ENCODE assay signal across 8 mouse cellular contexts in genomic region chr11:113174011-113174507, GRCm38 (mm10).
DNase-seq lines count a peak whose midpoint lies in the region; ATAC-seq and TF ChIP-seq lines count a peak whose summit lies in the region.

No protein-coding gene starts in this region.

- no peaks in the 10 kb centered on the region for H3K36me3 ChIP-seq in lung, postnatal 0 days (ENCODE audit: insufficient read depth, low read length)
- H3K36me3 ChIP-seq in forebrain, embryonic 14.5 days (ENCODE audit: control insufficient read depth, insufficient read depth, low read length): no peaks in the 10 kb centered on the region
- no peaks in the 10 kb centered on the region for H3K36me3 ChIP-seq in liver, embryonic 15.5 days (replicated peaks)
- H3K36me3 ChIP-seq in stomach, embryonic 16.5 days (ENCODE audit: control insufficient read depth, insufficient read depth, low read length): no peaks in the 10 kb centered on the region

- no peak overlapping the region for H3K9ac ChIP-seq in lung, postnatal 0 days (replicated peaks; ENCODE audit: low read depth)
- H3K9ac ChIP-seq in forebrain, embryonic 14.5 days (ENCODE audit: low read length): no peak overlapping the region
- no peak overlapping the region for H3K9ac ChIP-seq in liver, embryonic 15.5 days
- no peak overlapping the region for H3K9ac ChIP-seq in stomach, embryonic 16.5 days (ENCODE audit: low read length)

- TF ChIP-seq CTCF in lung, postnatal 0 days (IDR thresholded peaks at IDR 0.05): no peak

- no peak for TF ChIP-seq EP300 in lung, postnatal 0 days (IDR thresholded peaks at IDR 0.05)

- H3K9me3 ChIP-seq in lung, postnatal 0 days (ENCODE audit: low read length): no peaks in the 10 kb centered on the region
- H3K9me3 ChIP-seq in forebrain, embryonic 14.5 days (replicated peaks; ENCODE audit: control insufficient read depth, low read length): no peaks in the 10 kb centered on the region
- no peaks in the 10 kb centered on the region for H3K9me3 ChIP-seq in liver, embryonic 15.5 days (replicated peaks)
- no peaks in the 10 kb centered on the region for H3K9me3 ChIP-seq in stomach, embryonic 16.5 days (replicated peaks; ENCODE audit: control insufficient read depth, low read length)

- DNase-seq in lung, postnatal 0 days (ENCODE audit: low spot score): peak; percentile 42
- no peak for DNase-seq in lung, postnatal 36 days
- peak; percentile 70 for DNase-seq in forebrain, embryonic 14.5 days (ENCODE audit: low spot score)
- no peak for DNase-seq in adrenal gland, postnatal 36 days
- DNase-seq in urinary bladder, postnatal 14 days (ENCODE audit: low spot score): no peak
- DNase-seq in kidney, postnatal 4 days: no peak

- WGBS in lung, postnatal 0 days: 61% methylated on average over 5 of the region's 5 CpGs
- WGBS in forebrain, embryonic 14.5 days: 33% methylated on average over 5 of the region's 5 CpGs
- WGBS in liver, embryonic 15.5 days (ENCODE audit: insufficient replicate concordance): 33% methylated on average over 5 of the region's 5 CpGs
- 60% methylated on average over 5 of the region's 5 CpGs for WGBS in stomach, embryonic 16.5 days

- no peak for ATAC-seq in lung, postnatal 0 days
- ATAC-seq in forebrain, embryonic 14.5 days: no peak
- ATAC-seq in liver, embryonic 15.5 days (ENCODE audit: insufficient read depth): peak; percentile 78
- peak; percentile 12; the same call in 1 of the 2 replicates for ATAC-seq in stomach, embryonic 16.5 days (ENCODE audit: insufficient read depth, low FRiP score)

- no peaks in the 10 kb centered on the region for H3K27me3 ChIP-seq in lung, postnatal 0 days (replicated peaks; ENCODE audit: insufficient read depth, low read length)
- no peaks in the 10 kb centered on the region for H3K27me3 ChIP-seq in forebrain, embryonic 14.5 days (replicated peaks; ENCODE audit: control insufficient read depth, insufficient read depth, low read length)
- no peaks in the 10 kb centered on the region for H3K27me3 ChIP-seq in liver, embryonic 15.5 days
- H3K27me3 ChIP-seq in stomach, embryonic 16.5 days (ENCODE audit: control insufficient read depth, insufficient read depth, low read length): no peaks in the 10 kb centered on the region

- H3K4me2 ChIP-seq in lung, postnatal 0 days (replicated peaks; ENCODE audit: low read depth, low read length): no peak overlapping the region
- H3K4me2 ChIP-seq in forebrain, embryonic 14.5 days (ENCODE audit: low read length): no peak overlapping the region
- H3K4me2 ChIP-seq in liver, embryonic 15.5 days: peak overlapping the region; percentile 36
- no peak overlapping the region for H3K4me2 ChIP-seq in stomach, embryonic 16.5 days (ENCODE audit: low read depth, low read length)

- no peak overlapping the region for H3K4me3 ChIP-seq in lung, postnatal 0 days (ENCODE audit: low read depth, low read length)
- H3K4me3 ChIP-seq in forebrain, embryonic 14.5 days (ENCODE audit: low read depth, low read length): no peak overlapping the region
- peak overlapping the region; percentile 11; the same call in 1 of the 2 replicates for H3K4me3 ChIP-seq in liver, embryonic 15.5 days (replicated peaks)
- H3K4me3 ChIP-seq in stomach, embryonic 16.5 days (replicated peaks; ENCODE audit: low read length): no peak overlapping the region

- H3K27ac ChIP-seq in lung, postnatal 0 days (ENCODE audit: low read length): no peak overlapping the region
- peak overlapping the region; percentile 74 for H3K27ac ChIP-seq in forebrain, embryonic 14.5 days (ENCODE audit: low read depth, low read length)
- H3K27ac ChIP-seq in liver, embryonic 15.5 days (replicated peaks): peak overlapping the region; percentile 88
- peak overlapping the region; percentile 25; the same call in 1 of the 2 replicates for H3K27ac ChIP-seq in stomach, embryonic 16.5 days (ENCODE audit: low read length)

- H3K4me1 ChIP-seq in lung, postnatal 0 days (ENCODE audit: insufficient read depth, low read depth, low read length): no peaks in the 10 kb centered on the region
- peaks cover 35% of the 10 kb centered on the region for H3K4me1 ChIP-seq in forebrain, embryonic 14.5 days (ENCODE audit: control insufficient read depth, insufficient read depth, low read length)
- peaks cover 18% of the 10 kb centered on the region for H3K4me1 ChIP-seq in liver, embryonic 15.5 days (replicated peaks)
- peaks cover 10% of the 10 kb centered on the region; the same call in 1 of the 2 replicates for H3K4me1 ChIP-seq in stomach, embryonic 16.5 days (ENCODE audit: control insufficient read depth, insufficient read depth, low read length)

Comparison
In these comparisons a context has a peak if more than half of its experiments do, and no peak if none do; other contexts are left out.
1. DNase-seq: peak in lung, postnatal 0 days (single experiment) and forebrain, embryonic 14.5 days (single experiment); none in lung, postnatal 36 days (single experiment), adrenal gland, postnatal 36 days (0 of 2), urinary bladder, postnatal 14 days (single experiment) and kidney, postnatal 4 days (0 of 2).
2. ATAC-seq: peak in liver, embryonic 15.5 days (single experiment) and stomach, embryonic 16.5 days (single experiment); none in lung, postnatal 0 days (single experiment) and forebrain, embryonic 14.5 days (single experiment).